Mouse (Mus musculus) heart, postnatal 10 days (tissue): ENCODE data around the gene Nhp2. TPM values are rescaled to one million over a fixed set of nuclear protein-coding genes. Genes with fewer than 3 reads are reported as not detected.
A peak's percentile ranks its signal among the peaks of the same experiment; 100 is the strongest.
"Not testable (repeated sequence)": the region's sequence is repeated elsewhere in the genome, so short reads cannot be mapped to it uniquely, and the experiment has no call there.

Experiments used
- DNase-seq, 2 experiments: peaks; one replicate each; pipeline ENCODE4 v3.0.0; 2021
- intact Hi-C: fragments of 180-260 bp; cut with DNase I; formaldehyde crosslinking; loops from one replicate; pipeline ENCODE4 v1.15.1; 2025
- total RNA-seq, 2 experiments: library from RNA; stranded (reverse); gene quantifications; 2 replicates each; pipeline ENCODE4 v1.2.3; 2021

Nhp2 gene
- total RNA-seq, 2 experiments from 2014 or later = 30.5 to 30.9 TPM

- intact Hi-C loops = no loop called here
- DNase-seq = no peak
Measured at GRCm38 (mm10) chr11:51652889-51653418, 33.4 kb downstream of the Nhp2 start.

GRCm38 (mm10) chr11:51653736-51654135, 34.2 kb downstream of the Nhp2 start:
- no peak for DNase-seq
- intact Hi-C loops = no loop called here

GRCm38 (mm10) chr11:51654891-51655290, 35.4 kb downstream of the Nhp2 start:
- intact Hi-C loops = no loop called here
- DNase-seq = no peak

GRCm38 (mm10) chr11:51656798-51657521, 37.4 kb downstream of the Nhp2 start:
- no peak for DNase-seq
- intact Hi-C loops = no loop called here

- DNase-seq = no peak
- intact Hi-C loops = no loop called here
Measured at GRCm38 (mm10) chr11:51658291-51658690, 38.8 kb downstream of the Nhp2 start.

DNA sequence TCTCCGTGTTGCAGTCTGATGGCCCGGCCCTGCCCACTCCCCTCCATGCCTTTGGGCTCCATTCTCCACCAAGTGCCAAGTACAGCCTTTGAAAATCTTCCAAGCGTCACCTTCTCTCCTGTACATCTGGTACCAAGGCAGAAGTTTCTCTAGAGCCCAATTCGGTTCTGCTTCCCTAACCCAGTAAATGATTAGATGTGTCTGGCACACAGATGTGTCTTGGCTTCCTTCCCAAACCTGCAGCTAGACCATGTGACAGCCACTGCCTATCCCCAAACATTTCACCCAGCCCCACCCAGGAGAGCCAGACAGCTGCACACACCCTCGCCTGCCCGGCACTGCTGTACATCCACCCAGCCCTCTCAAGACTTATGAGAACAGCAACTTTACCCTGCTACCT, 39.2 kb downstream of the Nhp2 start:
- DNase-seq = peak in 1 of 2 experiments; percentile 37
- intact Hi-C loops = no loop called here

DNA sequence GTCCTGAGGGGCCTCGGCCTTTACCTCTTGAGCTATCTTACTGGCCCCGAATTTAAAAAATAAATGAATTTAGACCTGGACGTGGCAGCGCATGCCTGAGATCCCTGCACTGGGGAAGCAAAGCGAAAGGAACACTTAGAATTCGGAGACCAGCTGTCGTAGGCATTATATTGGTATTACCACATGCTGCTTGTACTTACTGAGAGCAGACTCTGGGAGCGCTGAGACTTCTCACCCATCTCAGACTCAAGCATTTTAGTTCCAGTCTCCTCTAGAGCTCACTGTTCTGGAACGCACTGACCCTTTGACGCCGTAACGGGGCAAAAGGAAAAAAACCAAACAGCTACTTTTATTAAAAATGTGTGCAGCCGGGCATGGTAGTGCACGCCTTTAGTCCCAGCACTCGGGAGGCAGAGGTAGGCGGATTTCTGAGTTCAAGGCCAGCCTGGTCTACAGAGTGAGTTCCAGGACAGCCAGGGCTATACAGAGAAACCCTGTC, 42.4 kb downstream of the Nhp2 start:
- no peak for DNase-seq
- intact Hi-C loops = no loop called here

GRCm38 (mm10) chr11:51662632-51663031, 43.1 kb downstream of the Nhp2 start:
- DNase-seq = no peak
- intact Hi-C loops = no loop called here

DNA sequence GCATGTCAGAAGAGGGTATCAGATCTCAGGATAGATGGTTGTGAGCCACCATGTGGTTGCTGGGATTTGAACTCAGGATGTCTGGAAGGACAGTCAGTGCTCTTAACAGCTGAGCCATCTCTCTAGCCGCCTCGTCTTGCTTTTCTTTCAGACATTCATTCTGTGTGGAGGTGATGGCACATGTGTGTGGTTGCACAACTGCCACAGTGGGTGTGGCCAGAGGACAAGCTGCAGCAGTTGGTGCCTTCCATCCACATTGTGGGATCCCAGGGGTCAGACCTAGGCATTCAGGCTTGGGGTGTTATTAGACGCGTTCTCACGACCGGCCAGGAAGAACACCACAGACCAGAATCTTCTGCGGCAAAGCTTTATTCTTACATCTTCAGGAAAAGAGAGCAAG, 45.2 kb downstream of the Nhp2 start:
- DNase-seq, intact Hi-C loops: not testable (repeated sequence)

- DNase-seq = no peak
- intact Hi-C loops = no loop called here
Measured at GRCm38 (mm10) chr11:51670846-51671245, 51.3 kb downstream of the Nhp2 start.

- intact Hi-C loops = no loop called here
- no peak for DNase-seq
Measured at GRCm38 (mm10) chr11:51671376-51671775, 51.8 kb downstream of the Nhp2 start.

DNA sequence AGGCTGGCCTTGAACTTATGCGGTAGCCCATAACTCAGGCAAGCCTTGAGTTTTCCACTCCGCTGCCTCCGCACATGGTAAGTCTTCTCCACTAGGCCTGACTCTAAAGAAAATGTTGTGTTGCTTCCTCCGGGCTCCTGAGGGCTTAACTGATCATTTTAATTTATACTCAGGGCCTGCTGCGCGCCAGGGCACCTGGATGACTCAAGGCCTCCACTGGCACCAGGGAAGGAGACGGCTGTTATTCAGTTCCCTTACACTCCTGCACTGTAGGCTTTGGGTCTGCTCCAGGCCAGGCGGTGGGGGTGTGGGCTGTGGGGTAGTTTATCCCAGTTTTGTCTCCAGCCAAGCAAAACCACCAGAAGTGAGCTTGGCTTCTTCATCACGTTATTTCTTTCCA, 53.8 kb downstream of the Nhp2 start:
- no peak for DNase-seq
- intact Hi-C loops = no loop called here

Other genes starting within 250 kb of the Nhp2 start
- gene Phykpl, start 35.0 kb upstream of the Nhp2 start, total RNA-seq = 10 to 100 TPM; 10.5 to 12.1 TPM
- 100 to 1,000 TPM; 237 to 257 TPM for gene Hnrnpab, start 12.9 kb upstream of the Nhp2 start, total RNA-seq
- 10 to 100 TPM; 24.1 to 25.4 TPM for gene Rmnd5b, start 16.2 kb downstream of the Nhp2 start, total RNA-seq
- gene N4bp3, start 31.1 kb downstream of the Nhp2 start, total RNA-seq = 10 to 100 TPM; 35.0 to 40.5 TPM
- 1 to 10 TPM; 1.4 to 2.1 TPM for gene D930048N14Rik, start 31.2 kb downstream of the Nhp2 start, total RNA-seq
- gene 0610009B22Rik, start 69.1 kb downstream of the Nhp2 start, total RNA-seq = 10 to 100 TPM; 27.5 to 30.1 TPM
- gene Sec24a, start 143.9 kb downstream of the Nhp2 start, total RNA-seq = 10 to 100 TPM; 22.4 to 22.8 TPM
- 10 to 100 TPM; 94.0 to 96.2 TPM for gene Sar1b, start 144.0 kb downstream of the Nhp2 start, total RNA-seq
- 1 to 10 TPM; 3.5 to 6.6 TPM for gene Jade2, start 237.9 kb downstream of the Nhp2 start, total RNA-seq